Comparison of ENCODE assay signal across 10 mouse cellular contexts in genomic region chr6:94779854-94780253, GRCm38 (mm10).
DNase-seq lines count a peak whose midpoint lies in the region; ATAC-seq and TF ChIP-seq lines count a peak whose summit lies in the region.
"Had no signal": no experiment of that assay in that cellular context is flagged by ENCODE, and none has a peak within 500 bp of the region (broad histone marks: within the 10 kb centered on the region; RNA-seq: fewer than 3 reads in every experiment).

No protein-coding gene starts in this region.

- ATAC-seq in lung, postnatal 0 days = peak; percentile 94

- no peak overlapping the region for H3K4me3 ChIP-seq in lung, postnatal 0 days (ENCODE audit: low read depth, low read length)
- H3K4me3 ChIP-seq: neural tube, embryonic 12.5 days had no signal

- no peak overlapping the region for H3K9ac ChIP-seq in lung, postnatal 0 days (replicated peaks; ENCODE audit: low read depth)
- H3K9ac ChIP-seq: hindbrain, embryonic 14.5 days; neural tube, embryonic 12.5 days had no signal

- WGBS in lung, postnatal 0 days = 45% methylated on average over 7 of the region's 7 CpGs

- no peak overlapping the region for H3K4me2 ChIP-seq in lung, postnatal 0 days (replicated peaks; ENCODE audit: low read depth, low read length)
- H3K4me2 ChIP-seq: hindbrain, embryonic 14.5 days; neural tube, embryonic 12.5 days had no signal

- H3K4me1 ChIP-seq in lung, postnatal 0 days (ENCODE audit: insufficient read depth, low read depth, low read length) = no peaks in the 10 kb centered on the region
- H3K4me1 ChIP-seq: neural tube, embryonic 12.5 days had no signal

- peak; percentile 20 to 23 for DNase-seq in cerebellum, postnatal 10 days
- no peak for DNase-seq in cerebellum, adult 9-11 months
- DNase-seq in adipocyte (ENCODE audit: low spot score) = peak; percentile 96
- peak; percentile 59 to 70 for DNase-seq in heart, postnatal 10 days
- DNase-seq in lung, postnatal 0 days (ENCODE audit: low spot score) = peak; percentile 92
- no peak for DNase-seq in layer of hippocampus, adult 9-10 months (ENCODE audit: low spot score)
- DNase-seq in spleen, postnatal 36 days (ENCODE audit: low spot score in 2 of 2) = no peak
- no peak for DNase-seq in right cerebral cortex, postnatal 36 days (ENCODE audit: low spot score in 2 of 2)

- no peak for TF ChIP-seq CTCF in lung, postnatal 0 days (IDR thresholded peaks at IDR 0.05)

- H3K9me3 ChIP-seq in lung, postnatal 0 days (ENCODE audit: low read length) = no peaks in the 10 kb centered on the region
- H3K9me3 ChIP-seq: neural tube, embryonic 12.5 days had no signal

- intact Hi-C loops in heart, postnatal 10 days (cut with DNase I) = no loop called here

- H3K27ac ChIP-seq in lung, postnatal 0 days (ENCODE audit: low read length) = no peak overlapping the region
- H3K27ac ChIP-seq: hindbrain, embryonic 14.5 days; neural tube, embryonic 12.5 days had no signal

- no peaks in the 10 kb centered on the region for H3K36me3 ChIP-seq in lung, postnatal 0 days (ENCODE audit: insufficient read depth, low read length)
- H3K36me3 ChIP-seq: neural tube, embryonic 12.5 days had no signal

- peak; percentile 52; the same call in 1 of the 2 replicates for TF ChIP-seq EP300 in lung, postnatal 0 days (IDR thresholded peaks at IDR 0.05)

- H3K27me3 ChIP-seq in lung, postnatal 0 days (replicated peaks; ENCODE audit: insufficient read depth, low read length) = no peaks in the 10 kb centered on the region
- H3K27me3 ChIP-seq: neural tube, embryonic 12.5 days had no signal

Comparison
In these comparisons a context has a peak if more than half of its experiments do, and no peak if none do; other contexts are left out.
1. DNase-seq: peak in cerebellum, postnatal 10 days (2 of 2), adipocyte (single experiment), heart, postnatal 10 days (2 of 2) and lung, postnatal 0 days (single experiment); none in cerebellum, adult 9-11 months (single experiment), layer of hippocampus, adult 9-10 months (single experiment), spleen, postnatal 36 days (0 of 2) and right cerebral cortex, postnatal 36 days (0 of 2).